ENCODE assay signal across 8 mouse cellular contexts in the genomic region with DNA sequence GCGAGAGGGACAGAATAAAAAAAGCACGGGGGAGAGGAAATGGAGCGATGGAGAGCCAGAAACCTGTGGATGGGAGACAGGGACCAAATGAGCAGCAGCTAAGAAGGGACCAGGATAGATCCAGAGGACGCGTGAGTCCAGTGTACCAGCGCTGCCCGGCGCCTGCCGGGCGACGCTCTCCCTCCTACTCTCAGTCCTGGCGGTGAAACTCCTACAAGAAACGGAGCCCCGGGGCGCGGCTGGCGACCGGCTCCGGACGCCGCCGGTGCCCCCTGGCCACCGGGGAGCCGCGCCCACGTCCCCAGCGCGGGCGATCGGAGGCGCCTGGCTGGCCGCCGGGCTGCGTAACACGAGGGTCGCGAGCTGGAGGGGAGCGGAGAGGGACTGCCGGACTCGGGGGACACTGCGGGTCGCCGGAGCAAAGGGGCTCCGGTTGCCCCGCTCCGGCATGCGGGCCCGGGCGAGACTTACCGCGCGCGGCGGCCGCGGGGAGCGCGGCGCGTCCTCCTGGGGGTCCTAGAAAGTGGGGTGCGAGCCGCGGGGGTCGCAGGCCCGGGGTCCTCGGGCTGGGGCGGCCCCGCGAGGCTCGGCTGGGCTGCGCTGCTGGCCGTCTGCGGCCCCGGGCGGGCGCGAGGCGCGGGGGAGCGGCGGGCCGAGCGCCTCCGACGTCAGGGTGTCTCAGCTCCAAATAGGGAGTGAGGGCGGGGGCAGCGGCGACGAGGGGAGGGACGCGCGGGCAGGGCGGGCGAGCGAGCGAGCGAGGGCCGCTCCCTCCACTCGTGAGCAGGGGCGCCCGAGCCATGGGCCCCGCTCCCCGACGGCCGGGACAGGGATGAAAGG. TPM values are rescaled to one million over a fixed set of nuclear protein-coding genes. Genes with fewer than 3 reads are reported as not detected.
DNase-seq lines count a peak whose midpoint lies in the region; ATAC-seq and TF ChIP-seq lines count a peak whose summit lies in the region.

Nbl1 (minus strand) TSS at position 638 of the 840 bp plus-strand sequence.

- WGBS in kidney, embryonic 15.5 days = under 1% methylated on average over 103 of the region's 105 CpGs
- 3% methylated on average over 98 of the region's 105 CpGs for WGBS in liver, embryonic 14.5 days (ENCODE audit: insufficient replicate concordance)
- under 1% methylated on average over 65 of the region's 105 CpGs for whole genome bisulfite sequencing in neural tube, embryonic 15.5 days

- peak within 1 kb of the TSS; percentile 63 for H3K4me3 ChIP-seq in brown adipose tissue, adult 24 weeks (ENCODE audit: insufficient read depth, low read depth, low read length)
- H3K4me3 ChIP-seq in kidney, embryonic 15.5 days (replicated peaks) = peak within 1 kb of the TSS; percentile 69
- H3K4me3 ChIP-seq in liver, embryonic 14.5 days (ENCODE audit: insufficient read depth in 1 of 2, low read depth in 2 of 2, low read length in 2 of 2) = peak within 1 kb of the TSS; percentile 5 to 47; a peak in 3 of 4 replicates
- peak within 1 kb of the TSS; percentile 55 for H3K4me3 ChIP-seq in neural tube, embryonic 15.5 days (replicated peaks)

- H3K4me2 ChIP-seq in kidney, embryonic 15.5 days = peak within 1 kb of the TSS; percentile 99
- H3K4me2 ChIP-seq in liver, embryonic 14.5 days (ENCODE audit: low read depth) = peak within 1 kb of the TSS; percentile 60
- peak within 1 kb of the TSS; percentile 93 for H3K4me2 ChIP-seq in neural tube, embryonic 15.5 days

- no peak for TF ChIP-seq EP300 in liver, embryonic 14.5 days (IDR thresholded peaks at IDR 0.05; ENCODE audit: low read depth)

- H3K27me3 ChIP-seq in kidney, embryonic 15.5 days = peaks cover 36% of the 10 kb centered on the region
- H3K27me3 ChIP-seq in liver, embryonic 14.5 days (ENCODE audit: control insufficient read depth, insufficient read depth, low read length) = peaks cover 38% of the 10 kb centered on the region
- H3K27me3 ChIP-seq in neural tube, embryonic 15.5 days (replicated peaks) = peaks cover 43% of the 10 kb centered on the region

- H3K4me1 ChIP-seq in brown adipose tissue, adult 24 weeks (ENCODE audit: control insufficient read depth, insufficient read depth, insufficient read length, low read length) = no peaks in the 10 kb centered on the region
- peaks cover 52% of the 10 kb centered on the region for H3K4me1 ChIP-seq in kidney, embryonic 15.5 days
- no peaks in the 10 kb centered on the region for H3K4me1 ChIP-seq in liver, embryonic 14.5 days (replicated peaks; ENCODE audit: control insufficient read depth in 2 of 2, insufficient read depth in 2 of 2, low read length in 1 of 2)
- peaks cover 33% of the 10 kb centered on the region for H3K4me1 ChIP-seq in neural tube, embryonic 15.5 days

- peak within 1 kb of the TSS; percentile 67 for H3K9ac ChIP-seq in kidney, embryonic 15.5 days
- no peak within 1 kb of the TSS for H3K9ac ChIP-seq in liver, embryonic 14.5 days (replicated peaks)
- H3K9ac ChIP-seq in neural tube, embryonic 15.5 days (replicated peaks) = peak within 1 kb of the TSS; percentile 63

- ATAC-seq in kidney, embryonic 15.5 days (replicated peaks; ENCODE audit: low FRiP score) = peak; percentile 48; the same call in 1 of the 2 replicates
- ATAC-seq in liver, embryonic 14.5 days (ENCODE audit: insufficient read depth) = no peak
- no peak for ATAC-seq in neural tube, embryonic 15.5 days (ENCODE audit: low FRiP score)

- TF ChIP-seq CTCF in liver, embryonic 14.5 days (IDR thresholded peaks at IDR 0.05; ENCODE audit: low read depth) = no peak

- 0 out of 2 replicates have a peak, but pooled peaks cover 7% of the 10 kb centered on the region for H3K9me3 ChIP-seq in kidney, embryonic 15.5 days (replicated peaks)
- H3K9me3 ChIP-seq in liver, embryonic 14.5 days (ENCODE audit: control insufficient read depth, low read length) = no peaks in the 10 kb centered on the region
- no peaks in the 10 kb centered on the region for H3K9me3 ChIP-seq in neural tube, embryonic 15.5 days (replicated peaks)

- DNase-seq in frontal cortex, adult 2 months (ENCODE audit: extremely low spot score in 1 of 2, low spot score in 1 of 2) = no peak
- no peak for DNase-seq in frontal cortex, postnatal 25 days (ENCODE audit: low spot score in 2 of 2)
- peak; percentile 76 for DNase-seq in heart, adult 18-20 months
- DNase-seq in liver, embryonic 14.5 days (ENCODE audit: low read depth in 3 of 3, low spot score in 3 of 3) = no peak
- no peak for DNase-seq in yolk sac, embryonic 10.5 days (ENCODE audit: low spot score)

- H3K36me3 ChIP-seq in kidney, embryonic 15.5 days = no peaks in the 10 kb centered on the region
- no peaks in the 10 kb centered on the region for H3K36me3 ChIP-seq in liver, embryonic 14.5 days (replicated peaks; ENCODE audit: control insufficient read depth, insufficient read depth, low read depth)
- no peaks in the 10 kb centered on the region for H3K36me3 ChIP-seq in neural tube, embryonic 15.5 days

- peak within 1 kb of the TSS; percentile 22; the same call in 1 of the 2 replicates for H3K27ac ChIP-seq in brown adipose tissue, adult 24 weeks (replicated peaks; ENCODE audit: low read depth, low read length)
- H3K27ac ChIP-seq in kidney, embryonic 15.5 days = peak within 1 kb of the TSS; percentile 48
- no peak within 1 kb of the TSS for H3K27ac ChIP-seq in liver, embryonic 14.5 days
- H3K27ac ChIP-seq in neural tube, embryonic 15.5 days (replicated peaks) = peak within 1 kb of the TSS; percentile 78

RNA-seq across cellular contexts. Expression of gene Nbl1, which starts in this region (rescaled TPM):
- polyA plus RNA-seq in frontal cortex, adult 2 months (2012; rRNA removed) = 78.9 and 79.7 TPM in 2 replicates
- polyA plus RNA-seq in brown adipose tissue, adult 24 weeks (2012; ENCODE audit: insufficient read depth, insufficient read length, missing spikeins) = 6.3 and 11.7 TPM in 2 replicates
- 10 to 100 TPM; 17.2 to 28.6 TPM for total RNA-seq in heart, adult 18-20 months (2021)
- 28.4 and 35.7 TPM in 2 replicates for polyA plus RNA-seq in kidney, embryonic 15.5 days (2015; fragmentation: Nextera tagmentation; extraction: Ambion mirVana)
- 0.74 and 0.80 TPM in 2 replicates for polyA plus RNA-seq in liver, embryonic 14.5 days (2012; rRNA removed)
- polyA plus RNA-seq in liver, embryonic 14.5 days (2014; fragmentation: Nextera tagmentation; extraction: Ambion mirVana) = 0.63 and 0.91 TPM in 2 replicates
- 47.9 and 51.2 TPM in 2 replicates for polyA plus RNA-seq in neural tube, embryonic 15.5 days (2015; fragmentation: Nextera tagmentation; extraction: Ambion mirVana)

Comparison
In these comparisons a context has a peak if more than half of its experiments do, and no peak if none do; other contexts are left out.
1. DNase-seq: peak in heart, adult 18-20 months (2 of 2); none in frontal cortex, adult 2 months (0 of 2), frontal cortex, postnatal 25 days (0 of 2), liver, embryonic 14.5 days (0 of 3) and yolk sac, embryonic 10.5 days (single experiment).
2. Peak in every context shown above with its lines, with median percentiles within 50 percentile points of each other: H3K4me3 ChIP-seq and H3K4me2 ChIP-seq.